Mouse (Mus musculus): ENCODE measurements at regions not wholly inside any gene's neighbourhood (a gene's known extent, or its start where the extent isn't known, plus 50 kb on each side); places are given as distances from the start of the nearest gene placed in this dataset.
A peak's percentile ranks its signal among the peaks of the same experiment; 100 is the strongest.

DNA sequence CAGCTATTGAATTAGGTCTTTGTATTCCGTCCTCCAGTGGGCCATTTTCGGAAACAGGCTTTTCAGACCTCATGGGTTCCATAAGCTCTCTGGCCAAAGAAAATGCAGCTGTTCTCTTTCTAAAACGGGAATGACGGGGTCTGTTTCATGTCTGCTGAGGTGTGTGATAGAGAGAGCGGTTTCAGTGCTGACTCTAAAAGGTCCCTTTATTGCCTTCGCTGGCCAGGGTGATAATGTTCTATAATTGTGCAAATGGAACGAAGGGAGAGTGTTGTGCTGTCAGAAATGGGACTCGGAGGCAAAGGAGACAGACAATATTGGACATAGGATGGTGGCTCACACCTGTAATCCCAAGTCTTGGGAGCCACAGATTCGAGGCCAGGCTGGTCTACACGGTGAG is 53.5 kb upstream of the Osbpl8 start:
- Histone ChIP-seq H3K9ac (no peak overlapping the region), H3K36me3 (no peaks in the 10 kb centered on the region), H3K4me3 (replicated peaks) (no peak overlapping the region), H3K4me1 (replicated peaks) (peaks cover 7% of the 10 kb centered on the region), H3K27ac (no peak overlapping the region), H3K4me2 (no peak overlapping the region), H3K9me3 (replicated peaks) (no peaks in the 10 kb centered on the region), H3K27me3 (no peaks in the 10 kb centered on the region)
- no peak for DNase-seq
- no peak for ATAC-seq (ENCODE audit: low read depth)
- WGBS (ENCODE audit: insufficient replicate concordance) = 70% methylated on average over 10 of the region's 10 CpGs

- WGBS (ENCODE audit: insufficient replicate concordance) = 39% methylated on average over 24 of the region's 24 CpGs
- H3K4me3 ChIP-seq (replicated peaks) = no peak overlapping the region; the same call in 1 of the 2 replicates
These were observed 55.6 kb upstream of the Osbpl8 start for GRCm38 (mm10) chr10:111108658-111109633.

DNA sequence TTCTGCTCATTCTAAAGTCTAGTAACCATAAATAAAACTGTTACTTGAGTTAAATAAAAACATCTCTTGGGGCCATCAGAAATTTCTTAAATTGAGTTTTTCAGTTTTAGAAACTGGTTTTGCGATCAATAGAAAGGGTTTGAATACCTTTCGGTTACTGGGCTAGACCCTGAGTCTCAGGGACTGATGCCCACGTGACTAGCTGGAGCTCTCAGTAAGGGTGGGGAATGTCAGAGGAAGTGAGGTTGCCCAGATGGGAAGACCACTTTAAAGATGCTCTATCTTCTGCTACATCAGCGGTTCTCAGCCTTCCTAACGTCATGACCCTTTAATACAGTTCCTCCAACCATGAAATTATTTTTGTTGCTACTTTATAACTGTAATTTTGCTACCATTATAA is 56.7 kb upstream of the Osbpl8 start:
- DNase-seq (no peak), ATAC-seq (ENCODE audit: low read depth) (no peak)
- Histone ChIP-seq H3K4me2 (peak overlapping the region; percentile 12; the same call in 1 of the 2 replicates), H3K27me3 (no peaks in the 10 kb centered on the region), H3K9me3 (replicated peaks) (no peaks in the 10 kb centered on the region), H3K4me3 (replicated peaks) (no peak overlapping the region), H3K36me3 (no peaks in the 10 kb centered on the region), H3K4me1 (replicated peaks) (peaks cover 12% of the 10 kb centered on the region), H3K27ac (no peak overlapping the region), H3K9ac (no peak overlapping the region)
- WGBS (ENCODE audit: insufficient replicate concordance) = 51% methylated on average over 5 of the region's 5 CpGs

More at GRCm38 (mm10) chr10:111108658-111109633, 55.6 kb upstream of the Osbpl8 start:
- Histone ChIP-seq H3K9ac (no peak overlapping the region), H3K9me3 (replicated peaks) (no peaks in the 10 kb centered on the region), H3K27ac (no peak overlapping the region), H3K27me3 (no peaks in the 10 kb centered on the region), H3K4me2 (peak overlapping the region; percentile 39; the same call in 1 of the 2 replicates), H3K36me3 (no peaks in the 10 kb centered on the region), H3K4me1 (replicated peaks) (peaks cover 7% of the 10 kb centered on the region)
- no peak for ATAC-seq (ENCODE audit: low read depth)
- peak; percentile 27 for DNase-seq

DNA sequence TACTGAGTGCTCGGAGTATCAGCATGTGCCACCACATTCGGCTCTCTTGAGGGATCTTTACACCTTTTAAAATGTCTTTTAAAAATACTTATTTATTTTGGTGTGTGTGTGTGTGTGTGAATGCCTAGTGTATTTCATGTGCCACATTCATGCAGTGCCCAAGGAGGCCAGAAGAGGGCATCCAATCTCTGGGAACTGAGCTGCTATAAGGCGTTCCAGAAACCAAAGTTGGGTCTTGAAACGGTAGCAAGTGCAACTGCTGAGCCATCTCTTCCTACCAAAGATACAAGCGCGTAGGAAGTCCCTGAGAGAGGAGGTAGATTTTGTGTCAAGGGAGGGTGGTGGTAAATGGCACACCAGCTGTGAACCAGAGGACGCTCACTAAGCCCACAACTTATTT is 57.2 kb upstream of the Osbpl8 start:
- H3K27me3 ChIP-seq = no peaks in the 10 kb centered on the region
- 30% methylated on average over 7 of the region's 7 CpGs for WGBS (ENCODE audit: insufficient replicate concordance)
- no peaks in the 10 kb centered on the region for H3K9me3 ChIP-seq (replicated peaks)
- no peak overlapping the region for H3K9ac ChIP-seq
- peak overlapping the region; percentile 12; the same call in 1 of the 2 replicates for H3K4me2 ChIP-seq
- ATAC-seq (ENCODE audit: low read depth) (0 out of 2 replicates have a peak, but pooled peaks have one; percentile 27), DNase-seq (peak; percentile 39)
- H3K27ac ChIP-seq = no peak overlapping the region
- H3K36me3 ChIP-seq = no peaks in the 10 kb centered on the region
- H3K4me1 ChIP-seq (replicated peaks) = peaks cover 16% of the 10 kb centered on the region
- H3K4me3 ChIP-seq (replicated peaks) = no peak overlapping the region

- H3K4me3 ChIP-seq (replicated peaks) = no peak overlapping the region
- no peak overlapping the region for H3K4me2 ChIP-seq
- no peaks in the 10 kb centered on the region for H3K9me3 ChIP-seq (replicated peaks)
- no peak overlapping the region for H3K9ac ChIP-seq
- H3K36me3 ChIP-seq = no peaks in the 10 kb centered on the region
- no peak overlapping the region for H3K27ac ChIP-seq
- H3K27me3 ChIP-seq = no peaks in the 10 kb centered on the region
- peaks cover 19% of the 10 kb centered on the region for H3K4me1 ChIP-seq (replicated peaks)
- WGBS (ENCODE audit: insufficient replicate concordance) = 59% methylated on average over 5 of the region's 5 CpGs
- ATAC-seq (ENCODE audit: low read depth) = no peak
- DNase-seq = no peak
These were observed 58.1 kb upstream of the Osbpl8 start for GRCm38 (mm10) chr10:111106411-111106810.

DNA sequence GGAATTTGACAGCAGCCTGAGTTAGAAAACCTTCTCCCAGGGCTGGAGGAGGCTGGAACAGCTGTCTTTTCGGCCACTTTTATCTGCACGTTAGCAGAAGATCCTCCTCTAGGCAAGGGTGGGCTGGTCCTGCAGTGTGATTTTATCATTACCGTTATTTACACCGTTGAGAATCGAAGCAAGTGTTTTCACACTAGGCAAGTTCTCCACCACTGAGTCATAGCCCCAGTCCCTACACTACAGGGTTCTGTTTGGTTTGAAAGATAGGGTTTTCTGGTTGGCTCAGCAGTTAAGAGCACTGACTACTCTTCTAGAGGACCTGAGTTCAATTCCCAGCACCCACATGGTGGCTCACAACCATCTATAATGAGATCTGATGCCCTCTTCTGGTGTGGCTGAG is 58.9 kb upstream of the Osbpl8 start:
- Histone ChIP-seq H3K9me3 (replicated peaks) (no peaks in the 10 kb centered on the region), H3K27me3 (no peaks in the 10 kb centered on the region), H3K36me3 (no peaks in the 10 kb centered on the region), H3K27ac (no peak overlapping the region), H3K4me2 (no peak overlapping the region), H3K4me1 (replicated peaks) (peaks cover 19% of the 10 kb centered on the region), H3K9ac (no peak overlapping the region), H3K4me3 (replicated peaks) (no peak overlapping the region)
- DNase-seq (no peak), ATAC-seq (ENCODE audit: low read depth) (no peak)
- 47% methylated on average over 5 of the region's 5 CpGs for WGBS (ENCODE audit: insufficient replicate concordance)

DNA sequence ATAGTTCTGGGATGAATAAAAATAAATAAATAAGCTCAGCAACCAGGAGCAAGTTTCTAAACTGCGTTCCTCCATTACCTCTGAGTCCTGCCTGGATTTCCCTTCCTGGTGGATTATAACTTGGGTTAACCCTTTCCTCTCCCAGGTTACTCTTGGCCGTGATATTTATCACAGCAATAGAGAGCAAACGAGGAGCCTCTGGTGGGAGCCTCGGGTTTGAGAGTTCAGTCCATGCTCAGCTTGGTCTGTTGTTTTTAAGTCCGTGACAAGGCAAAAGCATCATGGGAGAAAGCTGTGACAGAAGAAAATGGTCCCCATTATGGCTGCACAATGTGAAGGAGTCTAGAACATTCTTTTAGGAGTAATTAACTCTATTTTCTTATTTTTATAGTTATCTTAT is 61.0 kb upstream of the Osbpl8 start:
- 44% methylated on average over 5 of the region's 5 CpGs for WGBS (ENCODE audit: insufficient replicate concordance)
- Histone ChIP-seq H3K4me3 (replicated peaks) (peak overlapping the region; percentile 31; the same call in 1 of the 2 replicates), H3K27me3 (no peaks in the 10 kb centered on the region), H3K9me3 (replicated peaks) (no peaks in the 10 kb centered on the region), H3K9ac (no peak overlapping the region), H3K27ac (no peak overlapping the region), H3K4me2 (peak overlapping the region; percentile 56), H3K4me1 (replicated peaks) (peaks cover 12% of the 10 kb centered on the region), H3K36me3 (no peaks in the 10 kb centered on the region)
- no peak for ATAC-seq (ENCODE audit: low read depth)
- DNase-seq = no peak

GRCm38 (mm10) chr10:111103086-111103485 is 61.5 kb upstream of the Osbpl8 start:
- DNase-seq (peak; percentile 15), ATAC-seq (ENCODE audit: low read depth) (peak; percentile 32; the same call in 1 of the 2 replicates)
- Histone ChIP-seq H3K9me3 (replicated peaks) (no peaks in the 10 kb centered on the region), H3K4me3 (replicated peaks) (peak overlapping the region; percentile 31), H3K27ac (no peak overlapping the region), H3K36me3 (no peaks in the 10 kb centered on the region), H3K9ac (no peak overlapping the region), H3K4me2 (peak overlapping the region; percentile 56), H3K4me1 (replicated peaks) (peaks cover 12% of the 10 kb centered on the region), H3K27me3 (no peaks in the 10 kb centered on the region)
- WGBS (ENCODE audit: insufficient replicate concordance) = 19% methylated on average over 14 of the region's 14 CpGs

- Histone ChIP-seq H3K4me3 (replicated peaks) (no peak overlapping the region), H3K9ac (no peak overlapping the region), H3K9me3 (replicated peaks) (no peaks in the 10 kb centered on the region), H3K36me3 (no peaks in the 10 kb centered on the region), H3K27ac (no peak overlapping the region), H3K27me3 (no peaks in the 10 kb centered on the region), H3K4me1 (replicated peaks) (peaks cover 12% of the 10 kb centered on the region; the same call in 1 of the 2 replicates), H3K4me2 (peak overlapping the region; percentile 56)
- WGBS (ENCODE audit: insufficient replicate concordance) = 22% methylated on average over 18 of the region's 18 CpGs
- DNase-seq (no peak), ATAC-seq (ENCODE audit: low read depth) (no peak)
These were observed 62.4 kb upstream of the Osbpl8 start for GRCm38 (mm10) chr10:111101901-111102761.

GRCm38 (mm10) chr10:111099812-111100464 is 64.6 kb upstream of the Osbpl8 start:
- H3K27me3 ChIP-seq = no peaks in the 10 kb centered on the region
- no peak overlapping the region for H3K4me3 ChIP-seq (replicated peaks)
- H3K36me3 ChIP-seq = no peaks in the 10 kb centered on the region
- 43% methylated on average over 7 of the region's 7 CpGs for WGBS (ENCODE audit: insufficient replicate concordance)
- H3K9ac ChIP-seq = no peak overlapping the region
- H3K4me2 ChIP-seq = no peak overlapping the region
- peak; percentile 22 for DNase-seq
- H3K27ac ChIP-seq = no peak overlapping the region
- peaks cover 12% of the 10 kb centered on the region; the same call in 1 of the 2 replicates for H3K4me1 ChIP-seq (replicated peaks)
- H3K9me3 ChIP-seq (replicated peaks) = no peaks in the 10 kb centered on the region
- no peak for ATAC-seq (ENCODE audit: low read depth)
